Mouse (Mus musculus) embryonic facial prominence, embryonic 14.5 days (tissue): ENCODE measurements around the gene Rbm6. TPM values are rescaled to one million over a fixed set of nuclear protein-coding genes. Genes with fewer than 3 reads are reported as not detected.

Source experiments
- ATAC-seq: fragments of 200-750 bp; cut with Nextera tagmentation; 2 replicates; pipeline ENCODE4 v1.8.0; 2017; ENCODE audit warnings: low read depth, moderate number of reproducible peaks, moderate TSS enrichment
- DNase-seq: peaks from one replicate; pipeline ENCODE4 v3.0.0-alpha.2; 2015; ENCODE audit warnings: low spot score
- H3K27ac ChIP-seq: fragments of 300-500 bp; sonication (generic); replicated peaks from 2 replicates; pipeline ENCODE4 v1.5.1; 2014; ENCODE audit warnings: low read depth, mild to moderate bottlenecking, low read length, moderate library complexity
- H3K27me3 ChIP-seq: fragments of 300-500 bp; sonication (generic); replicated peaks from 2 replicates; pipeline ENCODE4 v1.6.1; 2014; ENCODE audit warnings: low read length; ENCODE audit not compliant: control insufficient read depth, insufficient read depth
- H3K36me3 ChIP-seq: fragments of 300-500 bp; sonication (generic); 2 replicates; pipeline ENCODE4 v1.6.1; 2014; ENCODE audit warnings: low read length, mixed read lengths; ENCODE audit not compliant: control insufficient read depth, insufficient read depth
- H3K4me1 ChIP-seq: fragments of 300-500 bp; sonication (generic); 2 replicates; pipeline ENCODE4 v1.6.1; 2014; ENCODE audit warnings: antibody characterized with exemption, low read length; ENCODE audit not compliant: control insufficient read depth, insufficient read depth
- H3K4me2 ChIP-seq: fragments of 300-500 bp; sonication (generic); 2 replicates; pipeline ENCODE4 v1.6.1; 2014; ENCODE audit warnings: low read depth, mild to moderate bottlenecking, low read length, moderate library complexity, mixed read lengths
- H3K4me3 ChIP-seq: fragments of 300-500 bp; sonication (generic); 2 replicates; pipeline ENCODE4 v1.5.1; 2014; ENCODE audit warnings: low read depth, mild to moderate bottlenecking, low read length
- H3K9ac ChIP-seq: fragments of 300-500 bp; sonication (generic); 2 replicates; pipeline ENCODE4 v1.6.1; 2014; ENCODE audit warnings: low read depth, mild to moderate bottlenecking, low read length, moderate library complexity, mixed read lengths
- H3K9me3 ChIP-seq: fragments of 300-500 bp; sonication (generic); 2 replicates; pipeline ENCODE4 v1.6.1; 2016; ENCODE audit warnings: low read length; ENCODE audit not compliant: control insufficient read depth
- WGBS: fragments of 180-500 bp; shearing (Covaris S2); extraction: QIAGEN DNeasy Blood & Tissue Kit; methylation state at CpG from one replicate; pipeline ENCODE4 v1.1.7; 2014; 5-methylcytosine and 5-hydroxymethylcytosine counted together
- polyA plus RNA-seq: library from polyadenylated mRNA; unstranded; fragments of >200 nt; fragmentation: Nextera tagmentation; extraction: Ambion mirVana; gene quantifications from 2 replicates; pipeline ENCODE4 v1.2.1, GENCODE M21; 2014

Gene Rbm6
- 52.2 and 61.0 TPM in 2 replicates for polyA plus RNA-seq

- H3K4me2 ChIP-seq, result peak within 1 kb of the TSS; percentile 84
- DNase-seq (no peak), ATAC-seq (no peak)
- peak within 1 kb of the TSS; percentile 99 for H3K4me3 ChIP-seq
- H3K27me3 ChIP-seq, result no peaks in the 10 kb centered on the region
- peak within 1 kb of the TSS; percentile 96 for H3K27ac ChIP-seq
- H3K9me3 ChIP-seq, result no peaks in the 10 kb centered on the region
- H3K9ac ChIP-seq, result peak within 1 kb of the TSS; percentile 98
- H3K4me1 ChIP-seq, result peaks cover 14% of the 10 kb centered on the region
- WGBS, result 12% methylated on average over 14 of the region's 14 CpGs
- H3K36me3 ChIP-seq, result peaks cover 10% of the 10 kb centered on the region; the same call in 1 of the 2 replicates
Observed at GRCm38 (mm10) chr9:107873137-107873536, at the start of gene Rbm6. TSS of gene Rbm6 (minus strand) at chr9:107873237.

- H3K27ac ChIP-seq, result no peak overlapping the region
- WGBS, result 90% methylated on average over 5 of the region's 5 CpGs
- no peak overlapping the region for H3K4me2 ChIP-seq
- no peak for ATAC-seq
- no peak overlapping the region for H3K4me3 ChIP-seq
- 0 out of 2 replicates have a peak, but pooled peaks cover 4% of the 10 kb centered on the region for H3K36me3 ChIP-seq
- H3K4me1 ChIP-seq, result peaks cover 20% of the 10 kb centered on the region
- H3K9ac ChIP-seq, result no peak overlapping the region
- H3K9me3 ChIP-seq, result no peaks in the 10 kb centered on the region
- H3K27me3 ChIP-seq, result no peaks in the 10 kb centered on the region
- DNase-seq, result no peak
Observed at GRCm38 (mm10) chr9:107919441-107919840, 46.4 kb upstream of the Rbm6 start.

- Histone ChIP-seq H3K9me3 (no peaks in the 10 kb centered on the region), H3K9ac (no peak overlapping the region), H3K27ac (0 out of 2 replicates have a peak overlapping the region, but pooled peaks have one; percentile 44), H3K4me3 (no peak overlapping the region), H3K4me2 (no peak overlapping the region), H3K4me1 (peaks cover 15% of the 10 kb centered on the region), H3K36me3 (0 out of 2 replicates have a peak, but pooled peaks cover 4% of the 10 kb centered on the region), H3K27me3 (no peaks in the 10 kb centered on the region)
- ATAC-seq (no peak), DNase-seq (no peak)
- WGBS, result 83% methylated on average over 6 of the region's 6 CpGs
Observed at GRCm38 (mm10) chr9:107918884-107919283, 45.8 kb upstream of the Rbm6 start.

DNA sequence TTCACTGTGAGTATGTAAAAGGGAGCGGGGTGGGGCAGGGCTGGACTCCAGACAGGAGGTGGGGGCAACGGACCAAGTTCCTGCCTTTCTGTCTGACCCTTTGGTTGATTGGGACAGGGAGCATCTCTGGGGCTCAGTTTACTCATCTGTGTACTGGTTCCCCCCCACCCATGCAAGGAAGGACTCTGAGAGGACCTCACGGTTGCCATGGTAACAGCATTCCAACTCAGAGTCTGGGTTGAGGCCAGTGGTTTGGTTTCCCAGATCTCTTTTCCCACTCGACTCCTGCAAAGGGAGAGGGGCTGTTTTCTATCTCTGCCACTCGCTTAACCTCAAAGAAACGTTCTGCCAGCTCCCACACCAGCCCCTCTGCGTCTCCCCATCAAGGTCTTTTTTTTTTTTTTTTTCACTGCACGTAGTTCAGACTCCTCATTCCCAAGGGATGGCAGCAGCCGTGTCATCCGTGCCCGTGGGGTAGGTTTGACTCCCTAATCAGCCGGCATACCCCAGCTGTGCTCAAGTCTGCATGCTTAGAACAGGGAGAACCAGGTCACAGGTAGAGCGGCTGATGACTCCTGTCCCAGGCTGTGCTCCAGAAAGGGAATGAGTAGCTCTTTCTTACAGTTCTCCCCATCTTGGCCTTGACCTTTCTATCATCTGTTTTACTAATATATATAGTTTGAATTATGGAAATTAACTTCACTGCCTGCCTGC lies 45.0 kb upstream of the Rbm6 start:
- Histone ChIP-seq H3K4me3 (no peak overlapping the region), H3K4me1 (peaks cover 13% of the 10 kb centered on the region), H3K9me3 (no peaks in the 10 kb centered on the region), H3K27me3 (no peaks in the 10 kb centered on the region), H3K27ac (peak overlapping the region; percentile 44; the same call in 1 of the 2 replicates), H3K4me2 (peak overlapping the region; percentile 8; the same call in 1 of the 2 replicates), H3K9ac (0 out of 2 replicates have a peak overlapping the region, but pooled peaks have one; percentile 19), H3K36me3 (0 out of 2 replicates have a peak, but pooled peaks cover 4% of the 10 kb centered on the region)
- peak; percentile 88 for DNase-seq
- WGBS, result 27% methylated on average over 13 of the region's 13 CpGs
- no peak for ATAC-seq

DNA sequence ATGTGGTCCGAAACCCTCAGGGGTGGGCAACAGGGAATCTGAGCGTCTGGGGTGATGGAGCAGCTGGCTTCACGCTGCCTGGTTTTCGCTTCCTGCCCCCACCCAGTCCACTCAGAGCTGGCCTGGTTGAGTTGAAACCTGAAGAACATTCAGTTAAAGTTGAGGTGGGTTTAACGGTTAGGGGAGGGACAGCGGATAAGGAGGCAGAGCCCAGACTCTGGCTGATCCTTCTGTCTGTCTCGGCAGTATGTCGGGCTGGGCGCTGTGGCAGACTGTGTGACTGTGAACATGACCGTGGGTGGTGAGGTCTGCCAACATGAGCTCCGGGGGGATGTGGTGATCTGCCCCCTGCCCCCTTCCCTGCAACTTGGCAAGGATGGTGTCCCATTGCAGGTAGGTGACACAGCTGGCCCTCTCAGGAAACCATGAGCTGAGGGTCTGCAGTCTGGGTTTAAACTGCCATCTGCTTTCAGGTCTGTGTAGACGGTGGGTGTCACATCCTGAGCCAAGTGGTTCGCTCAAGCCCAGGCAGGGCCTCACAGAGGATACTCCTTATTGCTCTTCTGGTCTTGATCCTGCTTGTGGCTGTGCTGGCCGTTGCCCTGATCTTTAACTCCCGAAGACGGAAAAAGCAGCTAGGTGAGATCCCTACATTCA lies 41.9 kb upstream of the Rbm6 start:
- ATAC-seq, result no peak
- 0 out of 2 replicates have a peak, but pooled peaks cover 4% of the 10 kb centered on the region for H3K36me3 ChIP-seq
- H3K27me3 ChIP-seq, result no peaks in the 10 kb centered on the region
- WGBS, result 73% methylated on average over 15 of the region's 16 CpGs
- no peak overlapping the region for H3K9ac ChIP-seq
- no peak overlapping the region for H3K4me3 ChIP-seq
- H3K27ac ChIP-seq, result no peak overlapping the region
- no peak for DNase-seq
- H3K9me3 ChIP-seq, result no peaks in the 10 kb centered on the region
- H3K4me2 ChIP-seq, result no peak overlapping the region
- H3K4me1 ChIP-seq, result peaks cover 17% of the 10 kb centered on the region

- 82% methylated on average over 15 of the region's 15 CpGs for WGBS
Observed at GRCm38 (mm10) chr9:107910025-107910769, 37.2 kb upstream of the Rbm6 start.

DNA sequence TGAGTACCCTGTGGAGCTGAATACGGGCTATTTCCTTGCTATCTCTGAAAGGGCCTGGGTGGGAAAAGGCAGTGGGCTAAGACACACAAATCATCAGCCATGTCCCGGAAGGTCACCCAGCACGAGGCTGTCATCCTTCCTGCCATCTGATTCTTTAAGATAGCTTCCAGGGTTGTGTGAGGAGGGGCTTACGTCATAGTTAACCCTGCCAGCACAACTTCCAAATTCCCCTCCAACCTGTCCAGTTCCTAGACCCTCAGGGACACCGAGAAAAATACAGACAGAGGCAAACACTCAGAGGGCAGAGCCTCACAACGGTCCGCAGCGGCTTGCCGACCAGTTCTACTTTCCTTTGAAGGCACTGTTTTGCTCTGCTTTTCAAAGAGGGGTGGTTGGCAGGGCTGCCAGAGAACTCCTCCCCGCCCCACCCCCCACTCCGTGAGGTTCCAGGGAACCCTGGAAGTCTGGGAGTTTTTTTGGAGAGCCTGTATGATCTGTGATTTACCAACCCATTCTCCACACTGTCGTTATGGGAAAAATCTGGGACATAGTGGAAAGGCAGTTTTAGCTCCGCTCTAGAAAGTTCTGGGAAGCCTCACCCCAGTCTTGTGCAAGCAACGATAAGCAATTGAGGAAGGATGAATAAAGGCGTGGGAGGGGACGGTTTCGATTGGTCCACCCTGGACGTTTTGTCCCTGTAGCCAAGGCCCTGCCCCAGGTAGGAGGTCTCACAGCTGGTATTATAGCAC lies 35.5 kb upstream of the Rbm6 start:
- H3K4me3 ChIP-seq, result peak overlapping the region; percentile 46
- no peaks in the 10 kb centered on the region for H3K9me3 ChIP-seq
- no peak overlapping the region for H3K27ac ChIP-seq
- H3K9ac ChIP-seq, result peak overlapping the region; percentile 69
- H3K4me2 ChIP-seq, result peak overlapping the region; percentile 82
- H3K27me3 ChIP-seq, result no peaks in the 10 kb centered on the region; the same call in 1 of the 2 replicates
- ATAC-seq (no peak), DNase-seq (no peak)
- no peaks in the 10 kb centered on the region for H3K36me3 ChIP-seq
- WGBS, result 33% methylated on average over 18 of the region's 18 CpGs
- H3K4me1 ChIP-seq, result peaks cover 48% of the 10 kb centered on the region

More at GRCm38 (mm10) chr9:107910025-107910769, 37.2 kb upstream of the Rbm6 start:
- Histone ChIP-seq H3K9ac (0 out of 2 replicates have a peak overlapping the region, but pooled peaks have one; percentile 3), H3K4me2 (peak overlapping the region; percentile 82; the same call in 1 of the 2 replicates), H3K4me3 (no peak overlapping the region), H3K27ac (no peak overlapping the region), H3K9me3 (no peaks in the 10 kb centered on the region), H3K36me3 (no peaks in the 10 kb centered on the region), H3K27me3 (no peaks in the 10 kb centered on the region; the same call in 1 of the 2 replicates), H3K4me1 (peaks cover 45% of the 10 kb centered on the region)
- ATAC-seq (no peak), DNase-seq (no peak)

DNA sequence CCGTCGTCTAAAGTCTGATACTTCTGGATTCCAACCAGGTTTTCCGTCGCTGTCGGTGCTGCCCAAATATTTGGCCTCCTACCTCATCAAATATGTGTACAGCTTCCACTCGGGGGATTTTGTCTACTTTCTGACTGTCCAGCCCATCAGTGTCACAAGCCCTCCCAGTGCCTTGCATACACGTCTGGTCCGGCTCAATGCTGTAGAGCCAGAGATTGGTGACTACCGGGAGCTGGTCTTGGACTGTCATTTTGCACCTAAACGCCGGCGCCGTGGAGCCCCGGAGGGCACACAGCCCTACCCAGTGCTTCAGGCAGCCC lies 34.7 kb upstream of the Rbm6 start:
- Histone ChIP-seq H3K4me2 (peak overlapping the region; percentile 82), H3K4me3 (peak overlapping the region; percentile 46), H3K9me3 (no peaks in the 10 kb centered on the region), H3K9ac (peak overlapping the region; percentile 69; the same call in 1 of the 2 replicates), H3K27ac (no peak overlapping the region), H3K36me3 (no peaks in the 10 kb centered on the region), H3K27me3 (no peaks in the 10 kb centered on the region; the same call in 1 of the 2 replicates), H3K4me1 (peaks cover 48% of the 10 kb centered on the region)
- DNase-seq (no peak), ATAC-seq (no peak)
- WGBS, result 77% methylated on average over 14 of the region's 14 CpGs
